Mouse (Mus musculus): ENCODE measurements around the gene Pde4b.

DNA sequence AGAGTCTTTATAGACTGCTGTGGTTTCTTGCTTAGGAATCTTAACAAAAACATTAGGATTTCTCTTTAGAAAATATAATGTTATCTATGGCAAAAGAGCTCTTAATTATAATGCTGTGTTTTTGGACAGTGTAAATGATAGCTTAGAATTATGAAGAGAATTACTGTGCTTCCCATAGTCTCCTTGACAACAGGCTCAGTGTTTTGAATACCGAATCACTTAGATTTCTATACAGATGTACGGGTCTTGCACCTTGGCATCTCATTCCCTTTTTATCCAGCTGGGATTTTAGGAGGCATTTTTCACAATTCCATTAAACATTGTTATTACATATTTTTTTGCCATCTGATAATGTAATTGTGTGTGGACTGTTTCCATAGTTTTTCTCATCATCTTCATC is 151.8 kb downstream of the Pde4b start:
- TF ChIP-seq CTCF (conservative IDR thresholded peaks at IDR 0.05; ENCODE audit: low read length) (no peak), POU5F1 (IDR thresholded peaks at IDR 0.05; ENCODE audit: borderline replicate concordance, low read length) (no peak), NANOG (IDR thresholded peaks at IDR 0.05; ENCODE audit: borderline replicate concordance, low read length) (no peak)
